Mouse (Mus musculus) layer of hippocampus, adult 9-11 months (tissue): Measurements from ENCODE around the gene Gm13178.
A peak's percentile ranks its signal among the peaks of the same experiment; 100 is the strongest.

Source experiments
- DNase-seq: peaks from one replicate; pipeline ENCODE4 v3.0.0; 2022

Gene Gm13178

GRCm38 (mm10) chr4:144721304-144721703, at the start of gene Gm13178:
Gene Gm13178 (minus strand): TSS chr4:144721404.
- no peak for DNase-seq

- DNase-seq, result peak; percentile 38
These were observed 44.5 kb upstream of the Gm13178 start for GRCm38 (mm10) chr4:144765722-144766121.

GRCm38 (mm10) chr4:144749139-144749538, 27.9 kb upstream of the Gm13178 start:
- DNase-seq, result no peak

GRCm38 (mm10) chr4:144719691-144720090, 1.5 kb downstream of the Gm13178 start:
- no peak for DNase-seq

- no peak for DNase-seq
These were observed 2.9 kb downstream of the Gm13178 start for GRCm38 (mm10) chr4:144718288-144718687.

GRCm38 (mm10) chr4:144686268-144686667, 34.9 kb downstream of the Gm13178 start, which contains the start of gene Gm436:
Gene Gm436 (minus strand): TSS chr4:144686368.
- DNase-seq, result no peak
